Mouse (Mus musculus) myocyte (in vitro differentiated cells): ENCODE measurements at regions not wholly inside any gene's neighbourhood (a gene's known extent, or its start where the extent isn't known, plus 50 kb on each side); places are given as distances from the start of the nearest gene placed in this dataset.

ENCODE experiments used
- E2F4 ChIP-seq: IDR thresholded peaks from one replicate; pipeline ENCODE4 v1.6.1; 2011; ENCODE audit warnings: mild to moderate bottlenecking, control low read depth, moderate library complexity; ENCODE audit not compliant: insufficient read depth
- MAX ChIP-seq: IDR thresholded peaks from one replicate; pipeline ENCODE4 v1.6.1; 2011; ENCODE audit warnings: low read depth, mild to moderate bottlenecking, control low read depth
- MYOG ChIP-seq, 3 experiments: IDR thresholded peaks; one replicate each; pipeline ENCODE4 v1.6.1; 2011; ENCODE audit warnings: control low read depth in 2 of 3, low read depth in 2 of 3, mild to moderate bottlenecking in 2 of 3; ENCODE audit not compliant: insufficient read length in 2 of 3, control insufficient read depth in 1 of 3, insufficient read depth in 1 of 3
- POLR2A ChIP-seq: IDR thresholded peaks from one replicate; pipeline ENCODE4 v1.6.1; 2011; ENCODE audit warnings: low read depth, mild to moderate bottlenecking, control low read depth, moderate library complexity; ENCODE audit not compliant: insufficient read length
- POLR2AphosphoS2 ChIP-seq: IDR thresholded peaks from one replicate; pipeline ENCODE4 v1.6.1; 2011; ENCODE audit warnings: low read depth, control low read depth; ENCODE audit not compliant: insufficient read length
- REST ChIP-seq: IDR thresholded peaks from one replicate; pipeline ENCODE4 v1.6.1; 2011; ENCODE audit warnings: mild to moderate bottlenecking, control low read depth, moderate library complexity; ENCODE audit not compliant: insufficient read depth, insufficient read length
- SRF ChIP-seq: IDR thresholded peaks from one replicate; pipeline ENCODE4 v1.6.1; 2011; ENCODE audit warnings: low read depth; ENCODE audit not compliant: control insufficient read depth, insufficient read length
- TCF12 ChIP-seq: IDR thresholded peaks from one replicate; pipeline ENCODE4 v1.6.1; 2011; ENCODE audit warnings: mild to moderate bottlenecking, control low read depth; ENCODE audit not compliant: poor library complexity, insufficient read depth, severe bottlenecking
- TCF3 ChIP-seq: IDR thresholded peaks from one replicate; pipeline ENCODE4 v1.6.1; 2011; ENCODE audit warnings: low read depth, control low read depth; ENCODE audit not compliant: insufficient read length
- USF1 ChIP-seq: IDR thresholded peaks from one replicate; pipeline ENCODE4 v1.6.1; 2011; ENCODE audit warnings: low read depth, mild to moderate bottlenecking, control low read depth, moderate library complexity

GRCm38 (mm10) chr16:77402711-77403280, 199.1 kb downstream of the Gm11146 start:
- TF ChIP-seq POLR2A (no peak), TCF12 (no peak), USF1 (no peak), MAX (no peak), POLR2AphosphoS2 (no peak), SRF (no peak), MYOG (IDR thresholded peaks at IDR 0.05; ENCODE audit: control insufficient read depth in 1 of 3, insufficient read depth in 1 of 3, insufficient read length in 2 of 3, low read depth in 2 of 3) (no peak), TCF3 (no peak), E2F4 (no peak), REST (no peak)
